Mouse (Mus musculus) MEL (cell line): ENCODE data around the gene Faf1. TPM values are rescaled to one million over a fixed set of nuclear protein-coding genes. Genes with fewer than 3 reads are reported as not detected.

Experiments
- DNase-seq: peaks from one replicate; pipeline ENCODE4 v3.0.0; 2011; ENCODE audit warnings: low read depth, low spot score
- H3K27ac ChIP-seq: 2 replicates; pipeline ENCODE4 v1.5.1; 2012; ENCODE audit warnings: low read depth, mild to moderate bottlenecking, control low read depth, low read length, moderate library complexity; ENCODE audit not compliant: control insufficient read depth
- H3K27me3 ChIP-seq, 2 experiments: fragments of 150-350 bp in 1 of 2; sonication (generic) in 1 of 2; 2 replicates each; pipeline ENCODE4 v1.6.1; 2012; ENCODE audit warnings: low read length in 2 of 2, mild to moderate bottlenecking in 2 of 2, improper control_type of control experiment in 1 of 2, moderate library complexity in 1 of 2; ENCODE audit not compliant: insufficient read depth in 2 of 2, control insufficient read depth in 1 of 2
- H3K36me3 ChIP-seq, 2 experiments: 2 replicates each; pipeline ENCODE4 v1.6.1; 2012 to 2014; ENCODE audit warnings: low read length in 2 of 2, improper control_type of control experiment in 1 of 2, inconsistent platforms in 1 of 2, mild to moderate bottlenecking in 1 of 2; ENCODE audit not compliant: insufficient read depth in 2 of 2, control insufficient read depth in 1 of 2
- H3K4me1 ChIP-seq, 2 experiments: fragments of 150-350 bp in 1 of 2; sonication (generic) in 1 of 2; 2 replicates each; pipeline ENCODE4 v1.6.1; 2012; ENCODE audit warnings: low read length in 2 of 2, improper control_type of control experiment in 1 of 2, mild to moderate bottlenecking in 1 of 2; ENCODE audit not compliant: insufficient read depth in 2 of 2, control insufficient read depth in 1 of 2
- H3K4me3 ChIP-seq, 2 experiments: fragments of 150-350 bp in 1 of 2; sonication (generic) in 1 of 2; 2 replicates each; pipeline ENCODE4 v1.5.1; 2012; ENCODE audit warnings: low read depth in 2 of 2, low read length in 2 of 2, mild to moderate bottlenecking in 2 of 2, moderate library complexity in 2 of 2, control low read depth in 1 of 2, improper control_type of control experiment in 1 of 2; ENCODE audit not compliant: control insufficient read depth in 1 of 2, insufficient read depth in 1 of 2
- H3K79me2 ChIP-seq: 2 replicates; pipeline ENCODE4 v1.6.1; 2012; ENCODE audit warnings: mild to moderate bottlenecking, low read length, moderate library complexity; ENCODE audit not compliant: control insufficient read depth, poor library complexity, insufficient read depth
- H3K9ac ChIP-seq: 2 replicates; pipeline ENCODE4 v1.6.1; 2012; ENCODE audit warnings: low read depth, mild to moderate bottlenecking, control low read depth, low read length, moderate library complexity; ENCODE audit not compliant: control insufficient read depth, poor library complexity, severe bottlenecking
- H3K9me3 ChIP-seq: fragments of 150-350 bp; sonication (generic); replicated peaks from 2 replicates; pipeline ENCODE4 v1.6.1; 2012; ENCODE audit warnings: mild to moderate bottlenecking, low read length, improper control_type of control experiment, moderate library complexity; ENCODE audit not compliant: insufficient read depth
- BHLHE40 ChIP-seq: IDR thresholded peaks from 2 replicates; pipeline ENCODE4 v1.6.1; 2012; ENCODE audit warnings: low read depth, mild to moderate bottlenecking, inconsistent platforms, low read length, improper control_type of control experiment, borderline replicate concordance
- CTCF ChIP-seq, 3 experiments: IDR thresholded peaks in 2 of 3; conservative IDR thresholded peaks in 1 of 3; 2 replicates each; pipeline ENCODE4 v1.5.1; 2011 to 2012; ENCODE audit warnings: low read length in 3 of 3, low read depth in 2 of 3, mild to moderate bottlenecking in 2 of 3, improper control_type of control experiment in 1 of 3, inconsistent platforms in 1 of 3, mixed read lengths in 1 of 3, moderate library complexity in 1 of 3; ENCODE audit not compliant: control insufficient read depth in 1 of 3, insufficient read depth in 1 of 3, poor library complexity in 1 of 3, severe bottlenecking in 1 of 3
- EP300 ChIP-seq, 2 experiments: IDR thresholded peaks; 2 replicates each; pipeline ENCODE4 v1.6.1; 2011; ENCODE audit warnings: improper control_type of control experiment in 2 of 2, low read length in 2 of 2, low read depth in 1 of 2, mild to moderate bottlenecking in 1 of 2
- GATA1 ChIP-seq: IDR thresholded peaks from 2 replicates; pipeline ENCODE4 v1.6.1; 2011; ENCODE audit warnings: low read depth, low read length, improper control_type of control experiment
- HCFC1 ChIP-seq: IDR thresholded peaks from 2 replicates; pipeline ENCODE4 v1.6.1; 2012; ENCODE audit warnings: low read depth, mild to moderate bottlenecking, inconsistent platforms, low read length, improper control_type of control experiment, moderate library complexity
- JUND ChIP-seq: IDR thresholded peaks from 2 replicates; pipeline ENCODE4 v1.6.1; 2011; ENCODE audit warnings: low read depth, mild to moderate bottlenecking, improper control_type of control experiment, low read length
- KAT2A ChIP-seq: conservative IDR thresholded peaks from 2 replicates; pipeline ENCODE4 v1.6.1; 2012; ENCODE audit warnings: low read depth, low read length, improper control_type of control experiment, inconsistent platforms
- MAFK ChIP-seq: IDR thresholded peaks from 2 replicates; pipeline ENCODE4 v1.6.1; 2011; ENCODE audit warnings: low read depth, mild to moderate bottlenecking, low read length, improper control_type of control experiment, borderline replicate concordance
- MAX ChIP-seq: IDR thresholded peaks from 2 replicates; pipeline ENCODE4 v1.6.1; 2011; ENCODE audit warnings: low read length, improper control_type of control experiment
- MAZ ChIP-seq: IDR thresholded peaks from 2 replicates; pipeline ENCODE4 v1.6.1; 2012; ENCODE audit warnings: low read depth, mild to moderate bottlenecking, inconsistent platforms, low read length, improper control_type of control experiment
- MXI1 ChIP-seq: IDR thresholded peaks from 2 replicates; pipeline ENCODE4 v1.6.1; 2011; ENCODE audit warnings: mild to moderate bottlenecking, low read depth, low read length, improper control_type of control experiment
- NRF1 ChIP-seq: IDR thresholded peaks from 2 replicates; pipeline ENCODE4 v1.6.1; 2014; ENCODE audit warnings: low read depth, mild to moderate bottlenecking, inconsistent platforms, low read length, improper control_type of control experiment, moderate library complexity; ENCODE audit not compliant: poor library complexity, insufficient read depth, severe bottlenecking
- POLR2A ChIP-seq, 2 experiments: IDR thresholded peaks; 2 replicates each; pipeline ENCODE4 v1.6.1; 2011 to 2012; ENCODE audit warnings: low read length in 2 of 2, mild to moderate bottlenecking in 2 of 2, control low read depth in 1 of 2, improper control_type of control experiment in 1 of 2, low read depth in 1 of 2, moderate library complexity in 1 of 2; ENCODE audit not compliant: control insufficient read depth in 1 of 2, insufficient read depth in 1 of 2, poor library complexity in 1 of 2
- POLR2AphosphoS2 ChIP-seq: IDR thresholded peaks from 2 replicates; pipeline ENCODE4 v1.6.1; 2011; ENCODE audit warnings: low read length, improper control_type of control experiment
- RAD21 ChIP-seq: IDR thresholded peaks from 2 replicates; pipeline ENCODE4 v1.6.1; 2011; ENCODE audit warnings: mild to moderate bottlenecking, low read depth, low read length, improper control_type of control experiment
- SIN3A ChIP-seq: IDR thresholded peaks from 2 replicates; pipeline ENCODE4 v1.6.1; 2012; ENCODE audit warnings: low read length, improper control_type of control experiment, inconsistent platforms
- TCF12 ChIP-seq: IDR thresholded peaks from 2 replicates; pipeline ENCODE4 v1.6.1; 2014; ENCODE audit warnings: low read depth, mild to moderate bottlenecking, inconsistent platforms, low read length, improper control_type of control experiment, moderate library complexity
- ZKSCAN1 ChIP-seq: IDR thresholded peaks from 2 replicates; pipeline ENCODE4 v1.6.1; 2012; ENCODE audit warnings: low read depth, mild to moderate bottlenecking, inconsistent platforms, low read length, improper control_type of control experiment, moderate library complexity
- polyA plus RNA-seq, 2 experiments: library from polyadenylated mRNA; stranded (reverse) in 1 of 2; unstranded in 1 of 2; fragments of >175 nt in 1 of 2; fragments of >200 nt in 1 of 2; gene quantifications; 2 replicates each; pipeline versions ENCODE4 v1.2.1 to v1.2.4; 2012; ENCODE audit warnings: low replicate concordance in 2 of 2, low read depth in 1 of 2; ENCODE audit not compliant: insufficient read length in 2 of 2, insufficient read depth in 1 of 2, missing spikeins in 1 of 2
- total RNA-seq: library from RNA; depleted of rRNA; stranded (reverse); fragments of 300-350 nt; gene quantifications from 2 replicates; pipeline ENCODE4 v1.2.3, GENCODE M21; 2012

Faf1 gene
- total and polyA plus RNA-seq, 3 experiments = 36.5 to 37.6 TPM; not detected in 1

GRCm38 (mm10) chr4:109982681-109983265 lies 306.4 kb downstream of the Faf1 start:
- H3K4me1 ChIP-seq = no peaks in the 10 kb centered on the region
- no peaks in the 10 kb centered on the region for H3K9me3 ChIP-seq
- no peak overlapping the region for H3K9ac ChIP-seq
- DNase-seq = no peak
- no peaks in the 10 kb centered on the region for H3K79me2 ChIP-seq
- TF ChIP-seq ZKSCAN1 (no peak), SIN3A (no peak), MXI1 (no peak), POLR2A (IDR thresholded peaks at IDR 0.05; ENCODE audit: control insufficient read depth in 1 of 2, insufficient read depth in 1 of 2, low read depth in 1 of 2, low read length in 2 of 2, poor library complexity in 1 of 2) (no peak), CTCF (IDR thresholded peaks at IDR 0.05 in 2 of 3, conservative IDR thresholded peaks at IDR 0.05 in 1 of 3; ENCODE audit: control insufficient read depth in 1 of 3, insufficient read depth in 1 of 3, low read depth in 2 of 3, low read length in 3 of 3, poor library complexity in 1 of 3, severe bottlenecking in 1 of 3) (no peak), POLR2AphosphoS2 (no peak), MAX (no peak), EP300 (IDR thresholded peaks at IDR 0.05; ENCODE audit: low read depth in 1 of 2, low read length in 2 of 2) (no peak), BHLHE40 (no peak), JUND (no peak), KAT2A (no peak), MAZ (no peak), GATA1 (no peak)
- TF ChIP-seq, all 39 proteins: peak for 0
- no peaks in the 10 kb centered on the region for H3K27me3 ChIP-seq
- H3K36me3 ChIP-seq = no peaks in the 10 kb centered on the region
- H3K27ac ChIP-seq = no peak overlapping the region
- no peak overlapping the region for H3K4me3 ChIP-seq

DNA sequence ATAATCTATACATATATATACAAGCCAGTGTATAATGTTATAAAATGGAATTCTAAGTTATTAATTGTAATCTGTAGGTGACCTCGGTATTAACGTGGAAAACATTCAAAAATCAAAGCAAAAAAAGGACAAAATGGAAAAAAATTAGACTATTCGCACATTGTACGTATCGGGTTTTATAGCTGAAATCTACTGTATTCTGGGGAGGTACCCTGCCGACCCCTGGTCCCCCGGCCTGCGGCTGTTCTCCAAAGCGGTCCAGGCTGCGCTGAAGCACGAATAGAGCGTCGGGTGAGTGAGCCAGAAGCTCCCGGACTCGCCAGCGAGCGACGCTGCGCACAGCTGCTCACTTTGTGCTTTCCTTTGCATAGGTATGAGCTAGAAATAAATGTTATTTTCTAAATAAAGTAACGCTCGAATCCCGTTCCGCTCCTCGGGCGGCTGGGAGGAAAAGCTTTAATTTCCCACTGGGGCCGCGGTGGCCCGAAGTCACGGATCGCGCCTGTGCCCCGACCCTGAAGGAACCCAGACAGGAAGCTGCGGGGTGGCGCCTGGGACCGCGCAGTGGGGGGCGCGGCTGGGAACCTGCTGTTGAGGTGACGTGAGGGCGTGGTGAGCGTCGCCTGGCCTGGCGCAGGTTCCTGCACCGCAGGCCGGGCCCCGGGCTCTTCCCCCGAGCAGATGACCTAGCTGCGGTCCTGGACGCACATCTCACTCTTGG lies 307.1 kb downstream of the Faf1 start:
- no peaks in the 10 kb centered on the region for H3K79me2 ChIP-seq
- no peak for DNase-seq
- no peaks in the 10 kb centered on the region for H3K36me3 ChIP-seq
- no peaks in the 10 kb centered on the region for H3K27me3 ChIP-seq
- no peak overlapping the region for H3K27ac ChIP-seq
- no peak overlapping the region for H3K4me3 ChIP-seq
- TF ChIP-seq HCFC1 = no peak
- TF ChIP-seq RAD21 = no peak
- TF ChIP-seq KAT2A = no peak
- no peak for TF ChIP-seq CTCF (IDR thresholded peaks at IDR 0.05 in 2 of 3, conservative IDR thresholded peaks at IDR 0.05 in 1 of 3; ENCODE audit: control insufficient read depth in 1 of 3, insufficient read depth in 1 of 3, low read depth in 2 of 3, low read length in 3 of 3, poor library complexity in 1 of 3, severe bottlenecking in 1 of 3)
- TF ChIP-seq NRF1 = no peak
- no peak for TF ChIP-seq TCF12
- no peak for TF ChIP-seq GATA1
- TF ChIP-seq POLR2AphosphoS2 = no peak
- TF ChIP-seq ZKSCAN1 = no peak
- TF ChIP-seq MAZ = no peak
- TF ChIP-seq MAFK = no peak
- no peaks in the 10 kb centered on the region for H3K9me3 ChIP-seq
- no peaks in the 10 kb centered on the region for H3K4me1 ChIP-seq
- H3K9ac ChIP-seq = no peak overlapping the region
